Mouse (Mus musculus): ENCODE measurements around the gene Atp1b1. TPM values are rescaled to one million over a fixed set of nuclear protein-coding genes. Genes with fewer than 3 reads are reported as not detected.

The Atp1b1 gene
- 25.5 and 39.5 TPM in 2 replicates for polyA plus RNA-seq (2012; rRNA removed)

DNA sequence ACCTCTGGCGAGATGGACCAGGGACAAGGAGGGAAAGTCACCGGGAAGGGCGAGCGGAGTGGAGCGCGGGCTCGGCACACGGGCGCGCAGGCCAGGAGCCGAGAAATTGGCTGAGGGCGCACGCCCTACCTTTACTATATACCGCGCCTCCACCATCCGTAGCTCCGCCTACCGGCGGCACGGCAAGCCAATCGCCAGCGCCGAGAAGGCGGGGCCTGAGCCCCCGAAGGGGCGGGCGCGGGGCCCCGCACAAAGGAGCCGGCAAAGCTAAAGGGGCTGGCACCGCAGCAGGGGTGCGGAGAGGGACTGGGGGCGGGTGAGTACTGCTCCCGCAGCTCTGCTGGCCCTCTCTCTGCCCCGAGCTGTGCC, at the start of gene Atp1b1:
Gene Atp1b1 (minus strand): TSS at position 111 of the 369 bp plus-strand sequence.

Other genes with a start within 250 kb of the Atp1b1 start
- gene Slc19a2, start 209.3 kb downstream of the Atp1b1 start, polyA plus RNA-seq (2012; rRNA removed): 17.7 and 21.9 TPM in 2 replicates
- 3.2 and 4.0 TPM in 2 replicates for gene Ccdc181, start 182.8 kb downstream of the Atp1b1 start, polyA plus RNA-seq (2012; rRNA removed)
- 6.0 and 8.0 TPM in 2 replicates for gene Nme7, start 154.2 kb downstream of the Atp1b1 start, polyA plus RNA-seq (2012; rRNA removed)
- gene Blzf1, start 150.9 kb downstream of the Atp1b1 start, polyA plus RNA-seq (2012; rRNA removed): 1.6 and 2.6 TPM in 2 replicates

All from ovary, adult 2 months (tissue).